Mouse (Mus musculus) liver, postnatal 0 days (tissue): Measurements from ENCODE around the gene Igfbp5.

Experiments used
- CTCF ChIP-seq: sonication (generic); IDR thresholded peaks from 2 replicates; pipeline ENCODE4 v1.5.1; 2016; ENCODE audit warnings: antibody characterized with exemption, low read depth
- EP300 ChIP-seq: IDR thresholded peaks from 2 replicates; pipeline ENCODE4 v1.6.1; 2016; ENCODE audit warnings: antibody characterized with exemption, low read depth, mild to moderate bottlenecking

DNA sequence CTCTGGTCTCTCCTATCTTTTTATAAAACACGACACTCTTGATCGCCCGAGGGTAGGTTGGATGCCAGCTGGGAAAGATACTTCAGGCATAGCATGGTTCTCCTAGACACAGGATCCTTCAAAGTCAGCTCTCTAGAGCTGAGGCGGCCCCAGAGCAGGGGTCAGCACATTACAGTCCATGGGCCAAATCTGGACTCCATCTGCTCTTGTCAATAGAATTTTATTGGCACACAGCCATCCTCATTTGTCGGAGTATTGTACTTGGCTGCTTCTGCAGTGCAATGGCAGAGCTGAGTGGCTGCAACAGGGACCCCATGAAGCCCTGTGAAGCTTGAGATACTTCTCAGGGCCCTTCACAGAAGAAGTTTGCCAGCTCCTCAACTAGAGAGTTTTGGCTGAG is 59.5 kb downstream of the Igfbp5 start:
- no peak for TF ChIP-seq CTCF
- no peak for TF ChIP-seq EP300
